In the genomic region with DNA sequence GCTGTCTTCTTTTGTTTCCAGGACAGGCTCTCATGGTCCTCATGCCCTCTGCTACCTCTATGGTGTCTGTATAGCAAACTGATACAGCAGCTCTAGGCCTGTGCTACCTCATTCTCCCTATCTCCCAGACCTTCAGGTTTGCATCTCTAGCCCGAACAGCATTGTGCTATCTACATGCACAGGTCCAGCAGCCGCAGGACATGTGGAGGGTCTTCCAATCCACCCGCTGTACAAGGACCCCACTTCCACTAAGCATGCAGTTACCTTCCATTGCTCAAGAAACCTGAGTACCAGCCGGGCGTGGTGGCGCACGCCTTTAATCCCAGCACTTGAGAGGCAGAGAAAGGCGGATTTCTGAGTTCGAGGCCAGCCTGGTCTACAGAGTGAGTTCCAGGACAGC, we compare ENCODE assay signal across 21 mouse cellular contexts. TPM values are rescaled to one million over a fixed set of nuclear protein-coding genes. Genes with fewer than 3 reads are reported as not detected.
"Had no signal": no experiment of that assay in that cellular context is flagged by ENCODE, and none has a peak within 500 bp of the region (broad histone marks: within the 10 kb centered on the region; RNA-seq: fewer than 3 reads in every experiment).

No protein-coding gene starts in this region.

- DNase-seq: kidney, adult 2 months; left cerebral cortex, postnatal 4 days; lung, adult 18-20 months; lung, postnatal 36 days; retina, postnatal 1 day; right cerebral cortex, postnatal 4 days; thymus, postnatal 25 days had no signal

- H3K9me3 ChIP-seq: limb, embryonic 12.5 days; limb, embryonic 15.5 days; liver, embryonic 15.5 days; lung, embryonic 15.5 days; megakaryocyte, embryonic 14.5 days; midbrain, embryonic 10.5 days; midbrain, embryonic 13.5 days; neural tube, embryonic 13.5 days had no signal

- ATAC-seq: midbrain, embryonic 13.5 days; midbrain, embryonic 16.5 days had no signal

- H3K9ac ChIP-seq: limb, embryonic 12.5 days; limb, embryonic 15.5 days; liver, embryonic 15.5 days; lung, embryonic 15.5 days; neural tube, embryonic 13.5 days had no signal

- H3K27me3 ChIP-seq: limb, embryonic 12.5 days; limb, embryonic 15.5 days; liver, embryonic 15.5 days; lung, embryonic 15.5 days; megakaryocyte, embryonic 14.5 days; midbrain, embryonic 13.5 days; neural tube, embryonic 13.5 days had no signal

- H3K4me3 ChIP-seq: limb, embryonic 12.5 days; limb, embryonic 15.5 days; liver, embryonic 15.5 days; lung, embryonic 15.5 days; midbrain, embryonic 10.5 days; midbrain, embryonic 13.5 days; myocyte; neural tube, embryonic 13.5 days had no signal

- H3K27ac ChIP-seq: kidney, postnatal 0 days; limb, embryonic 12.5 days; limb, embryonic 15.5 days; lung, embryonic 15.5 days; midbrain, embryonic 10.5 days; midbrain, embryonic 13.5 days; neural tube, embryonic 13.5 days had no signal

- H3K4me2 ChIP-seq: limb, embryonic 12.5 days; limb, embryonic 15.5 days; liver, embryonic 15.5 days; lung, embryonic 15.5 days; midbrain, embryonic 13.5 days; neural tube, embryonic 13.5 days had no signal

RNA-seq across cellular contexts. Expression of a gene that starts 10.6 kb away (rescaled TPM):
- total RNA-seq: monocyte, adult 5-6 weeks; neutrophil, adult 5-6 weeks had no signal

RNA-seq across cellular contexts. Expression of a gene that starts 19.8 kb away (rescaled TPM):
- total RNA-seq: monocyte, adult 5-6 weeks; neutrophil, adult 5-6 weeks had no signal
- polyA plus RNA-seq: large intestine, adult 2 months had no signal
